Mouse (Mus musculus) forebrain, embryonic 11.5 days (tissue): ENCODE results near the gene Exosc8. TPM values are rescaled to one million over a fixed set of nuclear protein-coding genes. Genes with fewer than 3 reads are reported as not detected.
"Not testable (repeated sequence)": the region's sequence is repeated elsewhere in the genome, so short reads cannot be mapped to it uniquely, and the experiment has no call there.

ENCODE experiments used
- ATAC-seq: fragments of 200-750 bp; cut with Nextera tagmentation; replicated peaks from 2 replicates; pipeline ENCODE4 v1.8.0; 2017; ENCODE audit warnings: moderate TSS enrichment; ENCODE audit not compliant: low FRiP score
- DNase-seq: peaks from one replicate; pipeline ENCODE4 v3.0.0-alpha.2; 2017; ENCODE audit warnings: low spot score
- H3K27ac ChIP-seq: fragments of 300-500 bp; sonication (generic); 2 replicates; pipeline ENCODE4 v1.5.1; 2014; ENCODE audit warnings: low read depth, low read length
- H3K27me3 ChIP-seq: fragments of 300-500 bp; sonication (generic); 2 replicates; pipeline ENCODE4 v1.6.1; 2014; ENCODE audit warnings: mild to moderate bottlenecking, low read length, mixed read lengths; ENCODE audit not compliant: control insufficient read depth, insufficient read depth
- H3K36me3 ChIP-seq: fragments of 300-500 bp; sonication (generic); 2 replicates; pipeline ENCODE4 v1.6.1; 2014; ENCODE audit warnings: mild to moderate bottlenecking, low read length, moderate library complexity, mixed read lengths; ENCODE audit not compliant: control insufficient read depth, insufficient read depth
- H3K4me1 ChIP-seq: fragments of 300-500 bp; sonication (generic); replicated peaks from 2 replicates; pipeline ENCODE4 v1.6.1; 2014; ENCODE audit warnings: low read length, mixed read lengths; ENCODE audit not compliant: control insufficient read depth, insufficient read depth
- H3K4me2 ChIP-seq: fragments of 300-500 bp; sonication (generic); 2 replicates; pipeline ENCODE4 v1.6.1; 2014; ENCODE audit warnings: low read depth, mild to moderate bottlenecking, low read length, moderate library complexity, mixed read lengths; ENCODE audit not compliant: severe bottlenecking
- H3K4me3 ChIP-seq: fragments of 300-500 bp; sonication (generic); 2 replicates; pipeline ENCODE4 v1.5.1; 2014; ENCODE audit warnings: low read depth, low read length
- H3K9ac ChIP-seq: fragments of 300-500 bp; sonication (generic); 2 replicates; pipeline ENCODE4 v1.6.1; 2014; ENCODE audit warnings: low read length
- H3K9me3 ChIP-seq: fragments of 300-500 bp; sonication (generic); 2 replicates; pipeline ENCODE4 v1.6.1; 2016; ENCODE audit warnings: low read length, mixed read lengths; ENCODE audit not compliant: control insufficient read depth
- WGBS: fragments of 180-500 bp; shearing (Covaris S2); extraction: QIAGEN DNeasy Blood & Tissue Kit; methylation state at CpG from one replicate; pipeline ENCODE4 v1.1.7; 2014; 5-methylcytosine and 5-hydroxymethylcytosine counted together
- polyA plus RNA-seq: library from polyadenylated mRNA; unstranded; fragments of >200 nt; fragmentation: Nextera tagmentation; extraction: Ambion mirVana; gene quantifications from 2 replicates; pipeline ENCODE4 v1.2.1, GENCODE M21; 2014

Gene Exosc8
- polyA plus RNA-seq, 1 experiment from 2014 or later: 176 TPM

GRCm38 (mm10) chr3:54727588-54727987 lies 7.6 kb downstream of the Exosc8 start:
- Histone ChIP-seq H3K9me3 (no peaks in the 10 kb centered on the region), H3K4me2 (no peak overlapping the region), H3K4me3 (no peak overlapping the region), H3K4me1 (no peaks in the 10 kb centered on the region), H3K36me3 (peaks cover 17% of the 10 kb centered on the region), H3K27ac (no peak overlapping the region), H3K9ac (no peak overlapping the region), H3K27me3 (no peaks in the 10 kb centered on the region)
- DNase-seq (no peak), ATAC-seq (no peak)
- WGBS: 94% methylated on average over 2 of the region's 2 CpGs

GRCm38 (mm10) chr3:54725344-54725743 lies 9.8 kb downstream of the Exosc8 start:
- DNase-seq: no peak
- no peaks in the 10 kb centered on the region for H3K4me1 ChIP-seq
- no peak for ATAC-seq
- no peaks in the 10 kb centered on the region for H3K27me3 ChIP-seq
- no peak overlapping the region for H3K27ac ChIP-seq
- no peak overlapping the region for H3K4me2 ChIP-seq
- H3K36me3 ChIP-seq: peaks cover 17% of the 10 kb centered on the region
- H3K9ac ChIP-seq: no peak overlapping the region
- no peaks in the 10 kb centered on the region for H3K9me3 ChIP-seq
- 89% methylated on average over 2 of the region's 2 CpGs for WGBS
- no peak overlapping the region for H3K4me3 ChIP-seq

GRCm38 (mm10) chr3:54723741-54724500 lies 11.3 kb downstream of the Exosc8 start:
- Histone ChIP-seq H3K27ac (no peak overlapping the region), H3K27me3 (no peaks in the 10 kb centered on the region), H3K4me2 (no peak overlapping the region), H3K36me3 (peaks cover 12% of the 10 kb centered on the region), H3K4me1 (no peaks in the 10 kb centered on the region), H3K9ac (no peak overlapping the region), H3K9me3 (no peaks in the 10 kb centered on the region), H3K4me3 (no peak overlapping the region)
- 90% methylated on average over 10 of the region's 10 CpGs for whole genome bisulfite sequencing
- ATAC-seq (no peak), DNase-seq (no peak)

GRCm38 (mm10) chr3:54718947-54719346 lies 16.2 kb downstream of the Exosc8 start:
- DNase-seq: no peak
- Histone ChIP-seq H3K4me1 (no peaks in the 10 kb centered on the region), H3K4me3 (no peak overlapping the region), H3K9ac (no peak overlapping the region), H3K4me2 (no peak overlapping the region), H3K9me3 (no peaks in the 10 kb centered on the region), H3K27ac (no peak overlapping the region), H3K27me3 (no peaks in the 10 kb centered on the region), H3K36me3 (peaks cover 3% of the 10 kb centered on the region; the same call in 1 of the 2 replicates)
- 66% methylated on average over 3 of the region's 3 CpGs for WGBS
- no peak for ATAC-seq

- no peaks in the 10 kb centered on the region for H3K9me3 ChIP-seq
- no peaks in the 10 kb centered on the region for H3K4me1 ChIP-seq
- no peak overlapping the region for H3K4me2 ChIP-seq
- no peak overlapping the region for H3K4me3 ChIP-seq
- H3K9ac ChIP-seq: no peak overlapping the region
- ATAC-seq (no peak), DNase-seq (no peak)
- no peaks in the 10 kb centered on the region for H3K27me3 ChIP-seq
- 87% methylated on average over 6 of the region's 6 CpGs for whole genome bisulfite sequencing
- H3K36me3 ChIP-seq: peaks cover 3% of the 10 kb centered on the region; the same call in 1 of the 2 replicates
- H3K27ac ChIP-seq: no peak overlapping the region
These were observed 17.8 kb downstream of the Exosc8 start for GRCm38 (mm10) chr3:54717348-54717747.

- DNase-seq (no peak), ATAC-seq (no peak)
- no peak overlapping the region for H3K4me2 ChIP-seq
- no peaks in the 10 kb centered on the region for H3K4me1 ChIP-seq
- WGBS: 93% methylated on average over 6 of the region's 6 CpGs
- peaks cover 3% of the 10 kb centered on the region; the same call in 1 of the 2 replicates for H3K36me3 ChIP-seq
- H3K9me3 ChIP-seq: no peaks in the 10 kb centered on the region
- H3K9ac ChIP-seq: no peak overlapping the region
- H3K4me3 ChIP-seq: no peak overlapping the region
- no peak overlapping the region for H3K27ac ChIP-seq
- no peaks in the 10 kb centered on the region for H3K27me3 ChIP-seq
These were observed 19.7 kb downstream of the Exosc8 start for GRCm38 (mm10) chr3:54715461-54715860.

- DNase-seq: no peak
- H3K36me3 ChIP-seq: peaks cover 5% of the 10 kb centered on the region; the same call in 1 of the 2 replicates
- no peak within 1 kb of the TSS for H3K27ac ChIP-seq
- H3K9ac ChIP-seq: no peak within 1 kb of the TSS
- H3K4me3 ChIP-seq: no peak within 1 kb of the TSS
- H3K4me1 ChIP-seq: no peaks in the 10 kb centered on the region
- 89% methylated on average over 6 of the region's 6 CpGs for whole genome bisulfite sequencing
- no peaks in the 10 kb centered on the region for H3K9me3 ChIP-seq
- ATAC-seq: no peak
- no peak within 1 kb of the TSS for H3K4me2 ChIP-seq
- H3K27me3 ChIP-seq: no peaks in the 10 kb centered on the region
These were observed 20.9 kb downstream of the Exosc8 start, which contains the start of gene Gm21958 for GRCm38 (mm10) chr3:54714253-54714652. TSS of gene Gm21958 (minus strand) at chr3:54714353.

- no peak overlapping the region for H3K27ac ChIP-seq
- no peaks in the 10 kb centered on the region for H3K27me3 ChIP-seq
- no peaks in the 10 kb centered on the region for H3K4me1 ChIP-seq
- no peak overlapping the region for H3K9ac ChIP-seq
- no peak overlapping the region for H3K4me2 ChIP-seq
- H3K9me3 ChIP-seq: no peaks in the 10 kb centered on the region
- no peak overlapping the region for H3K4me3 ChIP-seq
- DNase-seq: no peak
- peaks cover 8% of the 10 kb centered on the region; the same call in 1 of the 2 replicates for H3K36me3 ChIP-seq
- ATAC-seq: no peak
- WGBS: 93% methylated on average over 9 of the region's 9 CpGs
These were observed 26.2 kb downstream of the Exosc8 start for GRCm38 (mm10) chr3:54708972-54709371.

- H3K9ac ChIP-seq, ATAC-seq, H3K4me1 ChIP-seq, H3K4me3 ChIP-seq, DNase-seq, H3K27ac ChIP-seq, H3K4me2 ChIP-seq, H3K36me3 ChIP-seq, H3K9me3 ChIP-seq, H3K27me3 ChIP-seq: not testable (repeated sequence)
- WGBS: 89% methylated on average over 8 of the region's 8 CpGs
These were observed 31.1 kb downstream of the Exosc8 start for GRCm38 (mm10) chr3:54704106-54704505.
